ENCODE assay signal across 22 mouse cellular contexts in the genomic region with DNA sequence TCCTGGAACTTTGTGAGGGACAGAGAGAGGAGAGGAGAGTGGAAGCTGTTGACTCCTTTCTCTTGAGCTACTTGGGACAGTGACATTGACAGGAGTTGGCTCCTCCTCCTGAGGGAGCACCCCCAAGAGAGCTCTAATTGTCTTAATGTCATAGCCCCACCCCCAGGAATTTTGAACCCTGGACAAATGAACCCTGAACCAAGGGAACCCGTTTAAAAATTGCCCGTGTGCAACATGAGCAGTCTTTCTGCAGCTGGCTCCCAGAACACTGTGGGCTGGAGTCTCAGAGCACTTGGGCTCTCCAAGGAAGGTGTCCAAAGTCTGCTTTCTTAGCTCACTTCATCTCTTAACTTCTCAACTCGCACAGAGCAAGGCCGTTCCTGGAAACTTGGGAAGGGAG.
DNase-seq lines count a peak whose midpoint lies in the region; ATAC-seq lines count a peak whose summit lies in the region.
"Had no signal": no experiment of that assay in that cellular context is flagged by ENCODE, and none has a peak within 500 bp of the region (broad histone marks: within the 10 kb centered on the region; RNA-seq: fewer than 3 reads in every experiment).

No protein-coding gene starts in this region.

- H3K4me1 ChIP-seq in lung, embryonic 16.5 days (replicated peaks; ENCODE audit: control insufficient read depth, insufficient read depth, low read length), result peaks cover 12% of the 10 kb centered on the region; the same call in 1 of the 2 replicates
- peaks cover 7% of the 10 kb centered on the region; the same call in 1 of the 2 replicates for H3K4me1 ChIP-seq in embryonic facial prominence, embryonic 11.5 days (ENCODE audit: control insufficient read depth, insufficient read depth, low read length)
- peaks cover 6% of the 10 kb centered on the region; the same call in 1 of the 2 replicates for H3K4me1 ChIP-seq in kidney, embryonic 14.5 days (ENCODE audit: control insufficient read depth, insufficient read depth, low read length)
- H3K4me1 ChIP-seq: heart, embryonic 15.5 days had no signal

- no peak overlapping the region for H3K27ac ChIP-seq in lung, embryonic 16.5 days (ENCODE audit: low read length)
- H3K27ac ChIP-seq in embryonic facial prominence, embryonic 11.5 days (replicated peaks; ENCODE audit: low read depth, low read length), result no peak overlapping the region
- H3K27ac ChIP-seq in kidney, embryonic 14.5 days (ENCODE audit: low read depth, low read length), result no peak overlapping the region
- H3K27ac ChIP-seq: embryonic facial prominence, embryonic 12.5 days; heart, embryonic 15.5 days; hindbrain, embryonic 15.5 days; layer of hippocampus, adult 2 months; limb, embryonic 15.5 days; liver, embryonic 14.5 days; midbrain, embryonic 12.5 days; neural tube, embryonic 15.5 days had no signal

- DNase-seq in lung, adult 18-20 months, result no peak
- DNase-seq in embryonic facial prominence, embryonic 11.5 days (ENCODE audit: low spot score), result peak; percentile 22
- DNase-seq in kidney, postnatal 36 days, result peak; percentile 21 to 57
- DNase-seq in layer of hippocampus, postnatal 25 days (ENCODE audit: extremely low spot score in 1 of 2, low spot score in 1 of 2), result no peak
- no peak for DNase-seq in right cerebral cortex, postnatal 36 days (ENCODE audit: low spot score in 2 of 2)
- DNase-seq: cerebellum, adult 11 months; cerebellum, adult 9-11 months; forebrain, postnatal 0 days; heart, postnatal 36 days; right cerebral cortex, postnatal 14 days; spleen, adult 18-20 months had no signal

- WGBS in lung, embryonic 16.5 days, result 27% methylated on average over 4 of the region's 4 CpGs
- WGBS in embryonic facial prominence, embryonic 11.5 days, result 19% methylated on average over 4 of the region's 4 CpGs
- WGBS in kidney, embryonic 14.5 days, result 25% methylated on average over 4 of the region's 4 CpGs

- no peak overlapping the region for H3K4me2 ChIP-seq in lung, embryonic 16.5 days (ENCODE audit: low read depth, low read length)
- no peak overlapping the region for H3K4me2 ChIP-seq in embryonic facial prominence, embryonic 11.5 days (ENCODE audit: low read depth, low read length)
- no peak overlapping the region for H3K4me2 ChIP-seq in kidney, embryonic 14.5 days (replicated peaks; ENCODE audit: low read depth, low read length)
- H3K4me2 ChIP-seq: embryonic facial prominence, embryonic 12.5 days; heart, embryonic 15.5 days; hindbrain, embryonic 15.5 days; limb, embryonic 15.5 days; midbrain, embryonic 12.5 days; neural tube, embryonic 15.5 days had no signal

- no peaks in the 10 kb centered on the region for H3K27me3 ChIP-seq in lung, embryonic 16.5 days (ENCODE audit: control insufficient read depth, insufficient read depth, low read depth, low read length)
- H3K27me3 ChIP-seq in embryonic facial prominence, embryonic 11.5 days (ENCODE audit: control insufficient read depth, insufficient read depth, low read length), result no peaks in the 10 kb centered on the region
- H3K27me3 ChIP-seq in kidney, embryonic 14.5 days (ENCODE audit: control insufficient read depth, insufficient read depth, low read length), result no peaks in the 10 kb centered on the region
- H3K27me3 ChIP-seq: embryonic facial prominence, embryonic 12.5 days; heart, embryonic 15.5 days; hindbrain, embryonic 15.5 days; limb, embryonic 15.5 days had no signal

- no peaks in the 10 kb centered on the region for H3K36me3 ChIP-seq in lung, embryonic 16.5 days (ENCODE audit: control insufficient read depth, insufficient read depth, low read length)
- H3K36me3 ChIP-seq in embryonic facial prominence, embryonic 11.5 days (replicated peaks; ENCODE audit: control insufficient read depth, insufficient read depth, low read depth, low read length), result no peaks in the 10 kb centered on the region
- H3K36me3 ChIP-seq in kidney, embryonic 14.5 days (ENCODE audit: control insufficient read depth, insufficient read depth, low read length), result no peaks in the 10 kb centered on the region
- H3K36me3 ChIP-seq: embryonic facial prominence, embryonic 12.5 days; heart, embryonic 15.5 days; hindbrain, embryonic 15.5 days; limb, embryonic 15.5 days; midbrain, embryonic 12.5 days; neural tube, embryonic 15.5 days had no signal

- no peak overlapping the region for H3K9ac ChIP-seq in lung, embryonic 16.5 days (ENCODE audit: low read length)
- no peak overlapping the region for H3K9ac ChIP-seq in embryonic facial prominence, embryonic 11.5 days (replicated peaks; ENCODE audit: low read length)
- no peak overlapping the region for H3K9ac ChIP-seq in kidney, embryonic 14.5 days (ENCODE audit: low read depth, low read length)
- H3K9ac ChIP-seq: embryonic facial prominence, embryonic 12.5 days; forebrain, postnatal 0 days; heart, embryonic 15.5 days; hindbrain, embryonic 15.5 days; limb, embryonic 15.5 days; liver, embryonic 14.5 days; midbrain, embryonic 12.5 days; neural tube, embryonic 15.5 days had no signal

- H3K9me3 ChIP-seq in lung, embryonic 16.5 days (ENCODE audit: control insufficient read depth, low read length), result no peaks in the 10 kb centered on the region
- no peaks in the 10 kb centered on the region for H3K9me3 ChIP-seq in embryonic facial prominence, embryonic 11.5 days (replicated peaks; ENCODE audit: control insufficient read depth, low read length)
- no peaks in the 10 kb centered on the region for H3K9me3 ChIP-seq in kidney, embryonic 14.5 days (ENCODE audit: control insufficient read depth, low read length)
- H3K9me3 ChIP-seq: embryonic facial prominence, embryonic 12.5 days; heart, embryonic 15.5 days; hindbrain, embryonic 15.5 days; limb, embryonic 15.5 days; midbrain, embryonic 12.5 days; neural tube, embryonic 15.5 days had no signal

- H3K4me3 ChIP-seq in lung, embryonic 16.5 days (ENCODE audit: low read length), result no peak overlapping the region
- H3K4me3 ChIP-seq in embryonic facial prominence, embryonic 11.5 days (ENCODE audit: low read depth, low read length), result no peak overlapping the region
- no peak overlapping the region for H3K4me3 ChIP-seq in kidney, embryonic 14.5 days (ENCODE audit: low read length)
- H3K4me3 ChIP-seq: embryonic facial prominence, embryonic 12.5 days; heart, embryonic 15.5 days; hindbrain, embryonic 15.5 days; layer of hippocampus, adult 2 months; limb, embryonic 15.5 days; midbrain, embryonic 12.5 days; neural tube, embryonic 15.5 days had no signal

- peak; percentile 32 for ATAC-seq in lung, embryonic 16.5 days (ENCODE audit: low read depth)
- no peak for ATAC-seq in embryonic facial prominence, embryonic 11.5 days (replicated peaks; ENCODE audit: insufficient number of reproducible peaks, low FRiP score, low TSS enrichment, low read depth)
- 0 out of 2 replicates have a peak, but pooled peaks have one; percentile 12 for ATAC-seq in kidney, embryonic 14.5 days (ENCODE audit: low FRiP score, low TSS enrichment)
- ATAC-seq: forebrain, postnatal 0 days; intestine, embryonic 16.5 days had no signal

Comparison
In these comparisons a context has a peak if more than half of its experiments do, and no peak if none do; other contexts are left out.
1. DNase-seq: peak in embryonic facial prominence, embryonic 11.5 days (single experiment) and kidney, postnatal 36 days (2 of 2); none in lung, adult 18-20 months (0 of 2), layer of hippocampus, postnatal 25 days (0 of 2) and right cerebral cortex, postnatal 36 days (0 of 2).